In genomic region chr7:60013186-60013585, GRCm38 (mm10) we compare ENCODE assay signal across 22 mouse cellular contexts. TPM values are rescaled to one million over a fixed set of nuclear protein-coding genes. Genes with fewer than 3 reads are reported as not detected.
"Had no signal": no experiment of that assay in that cellular context is flagged by ENCODE, and none has a peak within 500 bp of the region (broad histone marks: within the 10 kb centered on the region; RNA-seq: fewer than 3 reads in every experiment).

No protein-coding gene starts in this region.

- H3K4me2 ChIP-seq: neural tube, embryonic 12.5 days; neural tube, embryonic 13.5 days; neural tube, embryonic 15.5 days; stomach, embryonic 15.5 days had no signal

- H3K4me1 ChIP-seq: neural tube, embryonic 12.5 days; neural tube, embryonic 13.5 days; neural tube, embryonic 15.5 days; stomach, embryonic 15.5 days had no signal

- H3K9ac ChIP-seq: neural tube, embryonic 12.5 days; neural tube, embryonic 13.5 days; neural tube, embryonic 15.5 days; stomach, embryonic 15.5 days had no signal

- H3K4me3 ChIP-seq: neural tube, embryonic 12.5 days; neural tube, embryonic 13.5 days; neural tube, embryonic 15.5 days; stomach, embryonic 15.5 days had no signal

- H3K27me3 ChIP-seq: neural tube, embryonic 12.5 days; neural tube, embryonic 13.5 days; neural tube, embryonic 15.5 days; stomach, embryonic 15.5 days had no signal

- H3K9me3 ChIP-seq: neural tube, embryonic 12.5 days; neural tube, embryonic 15.5 days; stomach, embryonic 15.5 days had no signal

- H3K27ac ChIP-seq: neural tube, embryonic 12.5 days; neural tube, embryonic 13.5 days; neural tube, embryonic 15.5 days; stomach, embryonic 15.5 days; stomach, postnatal 0 days had no signal

- DNase-seq: retina, postnatal 1 day; right cerebral cortex, adult 18-20 months; right cerebral cortex, postnatal 14 days; right cerebral cortex, postnatal 25 days; right cerebral cortex, postnatal 4 days; spleen, adult 18-20 months; thymus, adult 18-20 months; thymus, adult 2 months; thymus, postnatal 14 days; thymus, postnatal 25 days; thymus, postnatal 36 days; thymus, postnatal 4 days had no signal

- H3K36me3 ChIP-seq: neural tube, embryonic 12.5 days; neural tube, embryonic 13.5 days; neural tube, embryonic 15.5 days; stomach, embryonic 15.5 days had no signal

RNA-seq across cellular contexts. Expression of gene Snurf, which starts 8.3 kb away (rescaled TPM):
- total RNA-seq: neutrophil, adult 5-6 weeks had no signal
- polyA plus RNA-seq: small intestine, adult 2 months; spleen, adult 2 months; testis, adult 2 months; thymus, adult 2 months; urinary bladder, adult 2 months had no signal
